20 mouse cellular contexts compared by ENCODE assay signal in genomic region chr6:86133882-86134281, GRCm38 (mm10).
DNase-seq lines count a peak whose midpoint lies in the region; ATAC-seq lines count a peak whose summit lies in the region.
"Had no signal": no experiment of that assay in that cellular context is flagged by ENCODE, and none has a peak within 500 bp of the region (broad histone marks: within the 10 kb centered on the region; RNA-seq: fewer than 3 reads in every experiment).

No protein-coding gene starts in this region.

- peak; percentile 75 for ATAC-seq in activated CD4-positive, CD25-positive, alpha-beta regulatory T cell, adult 4 months
- ATAC-seq in megakaryocyte progenitor cell, adult 5-6 weeks (replicated peaks; ENCODE audit: poor library complexity), result peak; percentile 19; the same call in 1 of the 2 replicates
- ATAC-seq: forebrain, embryonic 14.5 days; hindbrain, postnatal 0 days; liver, postnatal 0 days had no signal

- peak; percentile 2 for DNase-seq in thymus, postnatal 25 days
- no peak for DNase-seq in thymus, postnatal 4 days
- DNase-seq in right cerebral cortex, postnatal 25 days, result no peak
- DNase-seq in heart, adult 9 months (ENCODE audit: low spot score in 2 of 2), result no peak
- no peak for DNase-seq in ovary, postnatal 14 days (ENCODE audit: low spot score)
- DNase-seq: cerebellum, adult 8-10 months; gastrocnemius, postnatal 10 days; heart, adult 18-20 months; kidney, adult 18-20 months; kidney, postnatal 14 days; layer of hippocampus, postnatal 36 days; left cerebral cortex, postnatal 4 days; liver, postnatal 0 days; lung, postnatal 10 days; right cerebral cortex, postnatal 14 days; thymus, adult 18-20 months had no signal
